Mouse (Mus musculus) forebrain, embryonic 10.5 days (tissue): ENCODE results near the gene Cdhr3. TPM values are rescaled to one million over a fixed set of nuclear protein-coding genes. Genes with fewer than 3 reads are reported as not detected.

Experiments
- DNase-seq: peaks from one replicate; pipeline ENCODE4 v3.0.0-alpha.2; 2017; ENCODE audit warnings: low spot score; ENCODE audit errors: extremely low spot score
- H3K27ac ChIP-seq: fragments of 300-500 bp; sonication (generic); 2 replicates; pipeline ENCODE4 v1.5.1; 2016; ENCODE audit warnings: mild to moderate bottlenecking
- H3K27me3 ChIP-seq: fragments of 300-500 bp; sonication (generic); 2 replicates; pipeline ENCODE4 v1.6.1; 2016; ENCODE audit warnings: mild to moderate bottlenecking; ENCODE audit not compliant: poor library complexity, severe bottlenecking
- H3K36me3 ChIP-seq: fragments of 300-500 bp; sonication (generic); replicated peaks from 2 replicates; pipeline ENCODE4 v1.6.1; 2016; ENCODE audit warnings: mild to moderate bottlenecking, moderate library complexity
- H3K4me1 ChIP-seq: fragments of 300-500 bp; sonication (generic); 2 replicates; pipeline ENCODE4 v1.6.1; 2016
- H3K4me3 ChIP-seq: fragments of 300-500 bp; sonication (generic); 2 replicates; pipeline ENCODE4 v1.5.1; 2016; ENCODE audit warnings: mild to moderate bottlenecking, moderate library complexity
- H3K9me3 ChIP-seq: fragments of 300-500 bp; sonication (generic); 2 replicates; pipeline ENCODE4 v1.6.1; 2016; ENCODE audit warnings: mild to moderate bottlenecking, moderate library complexity
- WGBS: fragments of 180-500 bp; shearing (Covaris S2); methylation state at CpG from one replicate; pipeline ENCODE4 v1.1.7; 2016; 5-methylcytosine and 5-hydroxymethylcytosine counted together
- polyA plus RNA-seq: library from polyadenylated mRNA; unstranded; fragments of >200 nt; fragmentation: Nextera tagmentation; extraction: Ambion mirVana; gene quantifications from 2 replicates; pipeline ENCODE4 v1.2.1, GENCODE M21; 2016

Cdhr3 gene
- polyA plus RNA-seq, 1 experiment from 2014 or later, result not detected

- peak; percentile 77 for DNase-seq
- 0 out of 2 replicates have a peak, but pooled peaks cover 3% of the 10 kb centered on the region for H3K9me3 ChIP-seq
- peaks cover 24% of the 10 kb centered on the region for H3K4me1 ChIP-seq
- peak overlapping the region; percentile 53; the same call in 1 of the 2 replicates for H3K27ac ChIP-seq
- H3K36me3 ChIP-seq, result no peaks in the 10 kb centered on the region
- 6% methylated on average over 10 of the region's 10 CpGs for WGBS
- H3K4me3 ChIP-seq, result no peak overlapping the region; the same call in 1 of the 2 replicates
- H3K27me3 ChIP-seq, result peaks cover 31% of the 10 kb centered on the region
Observed at GRCm38 (mm10) chr12:33027093-33027492, 65.6 kb downstream of the Cdhr3 start.

DNA sequence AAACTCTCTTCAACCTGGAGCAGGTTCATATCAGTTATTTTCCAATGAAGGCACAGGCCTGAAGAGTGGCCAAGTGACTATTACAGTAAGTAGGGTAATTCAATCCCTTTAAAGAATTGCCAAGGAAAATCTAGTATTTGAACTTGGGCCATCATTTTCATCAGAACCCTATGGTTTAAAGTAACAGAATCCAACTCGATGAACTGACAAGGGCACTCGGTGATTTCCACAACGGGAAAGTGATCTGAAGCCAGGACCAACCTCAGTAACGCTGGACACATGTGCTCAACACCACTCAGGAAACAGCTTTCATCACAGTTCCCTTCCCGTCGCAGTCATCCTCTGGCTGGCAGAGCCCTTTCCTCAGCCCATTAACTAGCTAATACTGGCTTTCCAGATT is 68.2 kb downstream of the Cdhr3 start:
- Histone ChIP-seq H3K27ac (no peak overlapping the region), H3K27me3 (peaks cover 31% of the 10 kb centered on the region), H3K9me3 (0 out of 2 replicates have a peak, but pooled peaks cover 3% of the 10 kb centered on the region), H3K4me3 (no peak overlapping the region), H3K36me3 (no peaks in the 10 kb centered on the region), H3K4me1 (peaks cover 24% of the 10 kb centered on the region)
- 86% methylated on average over 6 of the region's 6 CpGs for WGBS
- no peak for DNase-seq

- Histone ChIP-seq H3K27ac (no peak overlapping the region), H3K36me3 (no peaks in the 10 kb centered on the region), H3K4me1 (peaks cover 6% of the 10 kb centered on the region; the same call in 1 of the 2 replicates), H3K27me3 (peaks cover 9% of the 10 kb centered on the region; the same call in 1 of the 2 replicates), H3K9me3 (0 out of 2 replicates have a peak, but pooled peaks cover 3% of the 10 kb centered on the region), H3K4me3 (no peak overlapping the region)
- no peak for DNase-seq
- WGBS, result 92% methylated on average over 4 of the region's 4 CpGs
Observed at GRCm38 (mm10) chr12:33021751-33022150, 70.9 kb downstream of the Cdhr3 start.

DNA sequence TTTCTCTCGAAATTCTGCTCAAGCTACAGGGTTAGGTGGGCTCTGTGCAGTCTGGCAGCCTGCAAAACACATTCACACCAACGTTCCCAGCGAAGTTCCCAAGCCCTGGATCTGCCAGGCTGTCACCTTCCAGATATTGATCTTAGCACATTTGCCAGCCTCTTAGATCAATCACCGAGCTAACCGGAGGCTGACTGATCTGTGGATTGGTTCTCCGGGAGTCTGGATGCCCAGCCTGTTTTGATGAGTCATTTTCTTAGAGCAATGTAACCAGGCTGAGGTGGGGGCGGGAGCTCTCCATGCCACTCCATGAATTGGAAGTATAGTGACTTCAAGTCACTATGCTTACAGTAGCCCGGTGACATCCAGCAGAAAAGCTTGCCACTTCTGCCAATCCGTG is 71.5 kb downstream of the Cdhr3 start:
- Histone ChIP-seq H3K27ac (no peak overlapping the region), H3K4me3 (no peak overlapping the region), H3K27me3 (peaks cover 5% of the 10 kb centered on the region; the same call in 1 of the 2 replicates), H3K9me3 (0 out of 2 replicates have a peak, but pooled peaks cover 3% of the 10 kb centered on the region), H3K4me1 (peaks cover 6% of the 10 kb centered on the region; the same call in 1 of the 2 replicates), H3K36me3 (no peaks in the 10 kb centered on the region)
- DNase-seq, result no peak
- 91% methylated on average over 9 of the region's 9 CpGs for WGBS

- no peaks in the 10 kb centered on the region for H3K36me3 ChIP-seq
- DNase-seq, result no peak
- peaks cover 6% of the 10 kb centered on the region; the same call in 1 of the 2 replicates for H3K4me1 ChIP-seq
- no peak overlapping the region for H3K4me3 ChIP-seq
- H3K27me3 ChIP-seq, result no peaks in the 10 kb centered on the region
- WGBS, result 90% methylated on average over 6 of the region's 6 CpGs
- no peak overlapping the region for H3K27ac ChIP-seq
- 0 out of 2 replicates have a peak, but pooled peaks cover 3% of the 10 kb centered on the region for H3K9me3 ChIP-seq
Observed at GRCm38 (mm10) chr12:33020011-33020410, 72.7 kb downstream of the Cdhr3 start.

DNA sequence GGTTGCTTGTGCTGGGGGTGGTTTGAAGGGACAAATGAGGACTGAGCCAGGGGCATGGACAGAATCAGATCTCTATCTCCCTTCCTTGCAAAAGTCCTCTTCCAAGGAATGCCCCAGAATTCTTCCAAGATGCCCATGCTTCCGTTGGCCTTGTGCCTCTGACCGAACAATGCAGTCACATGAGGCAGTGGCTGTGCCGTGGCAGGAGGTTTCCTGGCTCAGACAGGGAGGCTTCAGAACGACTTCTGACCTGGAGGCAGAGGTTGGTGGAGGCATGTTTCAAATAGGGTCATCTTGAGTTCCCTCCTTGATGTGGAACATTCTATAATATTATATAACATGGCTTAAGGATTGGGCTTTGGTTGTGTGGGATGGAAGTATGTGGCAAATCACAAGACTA is 74.1 kb downstream of the Cdhr3 start:
- WGBS, result 81% methylated on average over 4 of the region's 4 CpGs
- no peaks in the 10 kb centered on the region for H3K27me3 ChIP-seq
- no peaks in the 10 kb centered on the region for H3K36me3 ChIP-seq
- peaks cover 6% of the 10 kb centered on the region; the same call in 1 of the 2 replicates for H3K4me1 ChIP-seq
- DNase-seq, result no peak
- H3K4me3 ChIP-seq, result no peak overlapping the region
- 0 out of 2 replicates have a peak, but pooled peaks cover 3% of the 10 kb centered on the region for H3K9me3 ChIP-seq
- no peak overlapping the region for H3K27ac ChIP-seq

DNA sequence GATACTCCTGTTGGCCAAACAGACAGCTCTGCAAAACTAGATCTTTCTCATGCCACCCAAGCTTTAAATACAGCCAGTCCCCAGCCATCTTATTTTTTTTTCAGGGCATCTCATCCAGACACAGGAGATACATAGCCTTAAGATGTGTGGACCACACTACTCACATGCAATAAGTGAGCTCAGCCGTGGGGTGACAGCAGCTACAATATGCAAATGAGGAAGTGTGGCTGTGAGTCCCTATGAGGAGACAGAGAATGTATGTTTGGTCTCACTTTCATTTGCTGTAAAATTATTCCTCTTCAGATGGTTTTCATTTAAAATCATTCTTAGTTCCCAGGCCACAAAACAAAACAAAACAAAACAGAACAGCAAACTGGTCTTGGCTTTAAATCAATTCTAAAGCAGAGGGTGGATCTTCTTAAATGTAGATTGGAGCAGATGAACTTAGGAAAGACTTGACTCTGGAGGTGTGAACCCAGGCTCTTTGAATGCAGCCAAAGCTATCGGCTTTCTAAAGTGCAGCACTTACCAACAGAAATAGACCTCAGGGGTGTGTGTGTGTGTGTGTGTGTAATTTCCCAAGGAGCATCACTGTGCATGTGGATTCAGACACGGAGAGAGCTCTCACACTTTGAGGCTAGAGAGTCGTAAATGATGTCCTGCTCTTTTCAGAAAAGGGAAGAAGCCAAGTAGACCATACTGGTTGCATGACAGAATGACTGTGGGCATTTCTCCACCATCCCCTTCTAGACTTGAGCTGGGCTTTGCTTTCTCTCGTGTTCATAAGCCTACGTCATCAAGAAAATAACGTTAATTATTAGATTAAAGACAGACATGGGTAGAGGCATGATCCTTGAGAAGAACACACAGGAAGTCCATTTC is 75.6 kb downstream of the Cdhr3 start:
- H3K4me3 ChIP-seq, result no peak overlapping the region
- H3K27ac ChIP-seq, result no peak overlapping the region
- no peak for DNase-seq
- H3K36me3 ChIP-seq, result no peaks in the 10 kb centered on the region
- no peaks in the 10 kb centered on the region for H3K4me1 ChIP-seq
- no peaks in the 10 kb centered on the region for H3K27me3 ChIP-seq
- H3K9me3 ChIP-seq, result no peaks in the 10 kb centered on the region
- 81% methylated on average over 7 of the region's 7 CpGs for WGBS

GRCm38 (mm10) chr12:33015103-33015502 is 77.6 kb downstream of the Cdhr3 start:
- no peak for DNase-seq
- H3K9me3 ChIP-seq, result no peaks in the 10 kb centered on the region
- H3K4me3 ChIP-seq, result no peak overlapping the region
- no peak overlapping the region for H3K27ac ChIP-seq
- no peaks in the 10 kb centered on the region for H3K27me3 ChIP-seq
- H3K4me1 ChIP-seq, result no peaks in the 10 kb centered on the region
- no peaks in the 10 kb centered on the region for H3K36me3 ChIP-seq
- WGBS, result 73% methylated on average over 1 of the region's 1 CpGs

DNA sequence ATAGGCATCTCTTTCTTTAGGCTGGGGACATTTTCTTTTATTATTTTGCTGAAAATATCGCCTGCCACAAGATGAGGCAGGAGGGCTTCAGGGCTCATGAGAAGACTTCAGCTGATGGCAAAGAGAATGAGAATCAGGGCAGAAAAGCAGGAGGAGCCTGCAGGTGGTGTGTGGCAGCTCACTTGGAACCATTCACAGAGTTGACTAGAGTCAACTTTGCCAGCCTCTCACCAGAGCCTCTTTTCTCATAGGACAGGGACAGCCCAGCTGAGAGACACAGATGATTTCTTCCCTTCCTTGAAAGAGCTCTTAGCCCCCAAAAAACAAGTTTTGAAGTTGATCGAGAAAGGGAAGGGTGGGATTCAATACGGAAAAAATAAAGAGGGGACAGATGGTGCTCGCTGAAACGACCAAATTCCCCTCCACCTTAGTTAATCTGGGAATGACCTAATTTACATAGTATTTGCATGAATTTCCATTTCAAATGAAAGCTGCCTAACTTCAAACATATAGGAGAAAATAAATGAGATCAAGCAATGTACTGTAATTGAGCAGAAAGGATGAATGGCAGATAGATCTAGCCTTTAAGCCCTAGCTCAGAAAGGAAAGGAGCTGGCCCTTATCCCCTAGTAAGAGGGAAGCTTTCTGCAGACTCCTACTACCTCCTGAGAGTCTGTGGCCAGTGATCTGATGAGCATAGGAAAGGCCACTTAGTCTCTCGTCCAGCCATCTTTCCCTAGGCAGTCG is 78.5 kb downstream of the Cdhr3 start:
- WGBS, result 71% methylated on average over 7 of the region's 7 CpGs
- Histone ChIP-seq H3K4me3 (no peak overlapping the region), H3K4me1 (no peaks in the 10 kb centered on the region), H3K27ac (no peak overlapping the region), H3K36me3 (no peaks in the 10 kb centered on the region), H3K27me3 (no peaks in the 10 kb centered on the region), H3K9me3 (no peaks in the 10 kb centered on the region)
- DNase-seq, result no peak

GRCm38 (mm10) chr12:33010026-33010425 is 82.6 kb downstream of the Cdhr3 start:
- H3K4me1 ChIP-seq, result peaks cover 8% of the 10 kb centered on the region
- H3K4me3 ChIP-seq, result no peak overlapping the region
- no peaks in the 10 kb centered on the region for H3K27me3 ChIP-seq
- H3K36me3 ChIP-seq, result no peaks in the 10 kb centered on the region
- no peaks in the 10 kb centered on the region for H3K9me3 ChIP-seq
- no peak overlapping the region for H3K27ac ChIP-seq
- 40% methylated on average over 3 of the region's 3 CpGs for WGBS
- no peak for DNase-seq

- no peak for DNase-seq
- 93% methylated on average over 6 of the region's 6 CpGs for WGBS
- Histone ChIP-seq H3K9me3 (no peaks in the 10 kb centered on the region), H3K4me1 (peaks cover 8% of the 10 kb centered on the region), H3K27me3 (no peaks in the 10 kb centered on the region), H3K27ac (no peak overlapping the region), H3K36me3 (no peaks in the 10 kb centered on the region), H3K4me3 (no peak overlapping the region)
Observed at GRCm38 (mm10) chr12:33009206-33009966, 83.3 kb downstream of the Cdhr3 start.
